Mouse (Mus musculus): ENCODE results near the gene Phospho1. TPM values are rescaled to one million over a fixed set of nuclear protein-coding genes. Genes with fewer than 3 reads are reported as not detected.

Phospho1 gene
- polyA plus RNA-seq, 1 experiment from 2014 or later, result not detected

DNA sequence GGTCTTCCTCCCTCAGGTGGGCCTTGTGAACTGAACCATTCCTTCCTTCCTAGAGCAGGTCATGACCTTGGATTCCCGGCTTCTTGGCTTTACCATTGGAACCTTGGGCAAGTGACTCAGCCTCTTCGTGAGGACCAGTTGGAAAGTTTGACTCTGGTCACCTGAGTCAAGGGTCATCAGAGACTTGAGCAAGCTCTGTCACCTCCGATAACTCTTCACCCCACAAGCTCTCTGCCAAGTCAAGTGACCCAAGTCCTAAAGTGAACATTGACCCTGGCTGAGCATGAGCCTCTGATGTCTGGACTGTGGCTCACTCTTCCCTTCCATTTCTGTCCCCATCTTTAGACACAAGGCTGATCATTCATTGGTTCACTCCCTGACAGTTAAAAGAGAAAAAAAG is 2.8 kb upstream of the Phospho1 start:
- Histone ChIP-seq H3K27ac (no peak overlapping the region), H3K4me3 (replicated peaks; ENCODE audit: low read depth, low read length) (no peak overlapping the region), H3K36me3 (ENCODE audit: insufficient read depth, low read length) (no peaks in the 10 kb centered on the region), H3K4me1 (replicated peaks; ENCODE audit: insufficient read depth, low read length) (peaks cover 3% of the 10 kb centered on the region; the same call in 1 of the 2 replicates), H3K9me3 (replicated peaks; ENCODE audit: low read length) (no peaks in the 10 kb centered on the region), H3K4me2 (ENCODE audit: low read length) (no peak overlapping the region), H3K9ac (ENCODE audit: low read depth, low read length) (no peak overlapping the region), H3K27me3 (ENCODE audit: insufficient read depth, low read length) (peaks cover under 1% of the 10 kb centered on the region)
- 79% methylated on average over 3 of the region's 3 CpGs for WGBS
- ATAC-seq (replicated peaks; ENCODE audit: low FRiP score, low read depth) (no peak), DNase-seq (ENCODE audit: low spot score) (no peak)
- no peak for TF ChIP-seq CTCF (IDR thresholded peaks at IDR 0.05; ENCODE audit: low read depth)

- Histone ChIP-seq H3K27me3 (ENCODE audit: insufficient read depth, low read length) (peaks cover 3% of the 10 kb centered on the region), H3K9ac (ENCODE audit: low read depth, low read length) (no peak overlapping the region), H3K36me3 (ENCODE audit: insufficient read depth, low read length) (no peaks in the 10 kb centered on the region), H3K27ac (no peak overlapping the region), H3K9me3 (replicated peaks; ENCODE audit: low read length) (no peaks in the 10 kb centered on the region), H3K4me1 (replicated peaks; ENCODE audit: insufficient read depth, low read length) (peaks cover 3% of the 10 kb centered on the region; the same call in 1 of the 2 replicates), H3K4me2 (ENCODE audit: low read length) (no peak overlapping the region), H3K4me3 (replicated peaks; ENCODE audit: low read depth, low read length) (no peak overlapping the region)
- ATAC-seq (replicated peaks; ENCODE audit: low FRiP score, low read depth) (no peak), DNase-seq (ENCODE audit: low spot score) (no peak)
- WGBS, result 97% methylated on average over 4 of the region's 4 CpGs
- TF ChIP-seq CTCF (IDR thresholded peaks at IDR 0.05; ENCODE audit: low read depth), result no peak
These were observed 1.9 kb upstream of the Phospho1 start for GRCm38 (mm10) chr11:95822437-95822836.

DNA sequence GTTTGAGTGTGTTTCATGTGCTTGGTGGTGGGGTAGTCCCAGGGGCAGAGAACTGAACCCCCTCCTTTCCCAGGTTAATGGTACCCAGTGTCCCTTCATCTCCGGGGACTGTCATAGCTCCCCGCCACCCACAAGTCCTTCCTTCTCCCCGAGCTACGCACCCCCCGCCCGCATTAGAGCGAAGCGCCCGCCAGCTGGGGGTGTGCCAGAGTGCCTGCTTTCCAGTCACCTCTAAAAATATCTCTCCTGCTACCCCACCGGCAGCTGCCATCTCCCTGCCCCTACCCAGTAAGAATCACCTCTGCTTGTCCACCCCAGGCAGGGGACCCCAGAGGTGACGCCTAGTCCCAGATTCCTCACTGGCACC is 561 bp downstream of the Phospho1 start:
- peak overlapping the region; percentile 98 for H3K4me2 ChIP-seq (ENCODE audit: low read length)
- peak overlapping the region; percentile 66 for H3K9ac ChIP-seq (ENCODE audit: low read depth, low read length)
- TF ChIP-seq CTCF (IDR thresholded peaks at IDR 0.05; ENCODE audit: low read depth), result no peak
- H3K27ac ChIP-seq, result no peak overlapping the region
- no peaks in the 10 kb centered on the region for H3K36me3 ChIP-seq (ENCODE audit: insufficient read depth, low read length)
- no peaks in the 10 kb centered on the region for H3K9me3 ChIP-seq (replicated peaks; ENCODE audit: low read length)
- peaks cover 3% of the 10 kb centered on the region; the same call in 1 of the 2 replicates for H3K4me1 ChIP-seq (replicated peaks; ENCODE audit: insufficient read depth, low read length)
- peaks cover 18% of the 10 kb centered on the region for H3K27me3 ChIP-seq (ENCODE audit: insufficient read depth, low read length)
- DNase-seq (ENCODE audit: low spot score), result no peak
- ATAC-seq (replicated peaks; ENCODE audit: low FRiP score, low read depth), result peak; percentile 10; the same call in 1 of the 2 replicates
- H3K4me3 ChIP-seq (replicated peaks; ENCODE audit: low read depth, low read length), result peak overlapping the region; percentile 56
- WGBS, result under 1% methylated on average over 11 of the region's 11 CpGs

- no peaks in the 10 kb centered on the region for H3K36me3 ChIP-seq (ENCODE audit: insufficient read depth, low read length)
- H3K4me1 ChIP-seq (replicated peaks; ENCODE audit: insufficient read depth, low read length), result peaks cover 11% of the 10 kb centered on the region
- no peak overlapping the region for H3K9ac ChIP-seq (ENCODE audit: low read depth, low read length)
- peaks cover 25% of the 10 kb centered on the region for H3K27me3 ChIP-seq (ENCODE audit: insufficient read depth, low read length)
- no peak overlapping the region for H3K4me2 ChIP-seq (ENCODE audit: low read length)
- H3K9me3 ChIP-seq (replicated peaks; ENCODE audit: low read length), result no peaks in the 10 kb centered on the region
- no peak overlapping the region for H3K27ac ChIP-seq
- ATAC-seq (replicated peaks; ENCODE audit: low FRiP score, low read depth) (no peak), DNase-seq (ENCODE audit: low spot score) (no peak)
- no peak overlapping the region for H3K4me3 ChIP-seq (replicated peaks; ENCODE audit: low read depth, low read length)
- TF ChIP-seq CTCF (IDR thresholded peaks at IDR 0.05; ENCODE audit: low read depth), result no peak
- whole genome bisulfite sequencing, result 39% methylated on average over 3 of the region's 3 CpGs
These were observed 1.3 kb downstream of the Phospho1 start for GRCm38 (mm10) chr11:95825625-95826024.

GRCm38 (mm10) chr11:95826317-95827167 is 2.2 kb downstream of the Phospho1 start:
- H3K9me3 ChIP-seq (replicated peaks; ENCODE audit: low read length), result no peaks in the 10 kb centered on the region
- no peak overlapping the region for H3K4me3 ChIP-seq (replicated peaks; ENCODE audit: low read depth, low read length)
- H3K27me3 ChIP-seq (ENCODE audit: insufficient read depth, low read length), result peaks cover 33% of the 10 kb centered on the region
- WGBS, result 50% methylated on average over 6 of the region's 6 CpGs
- DNase-seq (ENCODE audit: low spot score) (no peak), ATAC-seq (replicated peaks; ENCODE audit: low FRiP score, low read depth) (no peak)
- H3K9ac ChIP-seq (ENCODE audit: low read depth, low read length), result no peak overlapping the region
- H3K36me3 ChIP-seq (ENCODE audit: insufficient read depth, low read length), result no peaks in the 10 kb centered on the region
- no peak overlapping the region for H3K27ac ChIP-seq
- H3K4me1 ChIP-seq (replicated peaks; ENCODE audit: insufficient read depth, low read length), result peaks cover 18% of the 10 kb centered on the region
- TF ChIP-seq CTCF (IDR thresholded peaks at IDR 0.05; ENCODE audit: low read depth), result no peak
- no peak overlapping the region for H3K4me2 ChIP-seq (ENCODE audit: low read length)

DNA sequence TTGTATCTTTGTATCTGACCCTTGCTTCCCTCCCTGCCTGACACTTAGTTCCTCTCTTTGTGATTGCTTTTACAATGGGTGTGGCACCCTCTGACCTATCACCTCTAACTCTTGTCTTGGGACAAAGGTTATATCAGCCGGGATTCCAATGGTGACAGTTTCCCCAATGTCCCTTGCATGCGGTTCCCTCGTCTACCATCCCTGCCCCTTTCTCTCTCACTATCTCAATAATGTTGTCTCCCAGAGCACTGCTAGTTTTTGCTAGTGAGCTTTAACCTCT is 2.8 kb downstream of the Phospho1 start:
- DNase-seq (ENCODE audit: low spot score) (no peak), ATAC-seq (replicated peaks; ENCODE audit: low FRiP score, low read depth) (no peak)
- H3K4me3 ChIP-seq (replicated peaks; ENCODE audit: low read depth, low read length), result no peak overlapping the region
- TF ChIP-seq CTCF (IDR thresholded peaks at IDR 0.05; ENCODE audit: low read depth), result no peak
- no peak overlapping the region for H3K4me2 ChIP-seq (ENCODE audit: low read length)
- 16% methylated on average over 3 of the region's 3 CpGs for WGBS
- no peaks in the 10 kb centered on the region for H3K36me3 ChIP-seq (ENCODE audit: insufficient read depth, low read length)
- H3K9ac ChIP-seq (ENCODE audit: low read depth, low read length), result no peak overlapping the region
- no peak overlapping the region for H3K27ac ChIP-seq
- H3K27me3 ChIP-seq (ENCODE audit: insufficient read depth, low read length), result peaks cover 35% of the 10 kb centered on the region
- H3K4me1 ChIP-seq (replicated peaks; ENCODE audit: insufficient read depth, low read length), result peaks cover 18% of the 10 kb centered on the region
- no peaks in the 10 kb centered on the region for H3K9me3 ChIP-seq (replicated peaks; ENCODE audit: low read length)
